Mouse (Mus musculus) MEL (cell line): ENCODE measurements at regions not wholly inside any gene's neighbourhood (a gene's known extent, or its start where the extent isn't known, plus 50 kb on each side); places are given as distances from the start of the nearest gene placed in this dataset.

Experiments
- DNase-seq: peaks from one replicate; pipeline ENCODE4 v3.0.0; 2011; ENCODE audit warnings: low read depth, low spot score
- H3K27ac ChIP-seq: 2 replicates; pipeline ENCODE4 v1.5.1; 2012; ENCODE audit warnings: low read depth, mild to moderate bottlenecking, control low read depth, low read length, moderate library complexity; ENCODE audit not compliant: control insufficient read depth
- H3K27me3 ChIP-seq, 2 experiments: fragments of 150-350 bp in 1 of 2; sonication (generic) in 1 of 2; 2 replicates each; pipeline ENCODE4 v1.6.1; 2012; ENCODE audit warnings: low read length in 2 of 2, mild to moderate bottlenecking in 2 of 2, improper control_type of control experiment in 1 of 2, moderate library complexity in 1 of 2; ENCODE audit not compliant: insufficient read depth in 2 of 2, control insufficient read depth in 1 of 2
- H3K36me3 ChIP-seq, 2 experiments: 2 replicates each; pipeline ENCODE4 v1.6.1; 2012 to 2014; ENCODE audit warnings: low read length in 2 of 2, improper control_type of control experiment in 1 of 2, inconsistent platforms in 1 of 2, mild to moderate bottlenecking in 1 of 2; ENCODE audit not compliant: insufficient read depth in 2 of 2, control insufficient read depth in 1 of 2
- H3K4me1 ChIP-seq, 2 experiments: fragments of 150-350 bp in 1 of 2; sonication (generic) in 1 of 2; 2 replicates each; pipeline ENCODE4 v1.6.1; 2012; ENCODE audit warnings: low read length in 2 of 2, improper control_type of control experiment in 1 of 2, mild to moderate bottlenecking in 1 of 2; ENCODE audit not compliant: insufficient read depth in 2 of 2, control insufficient read depth in 1 of 2
- H3K4me3 ChIP-seq, 2 experiments: fragments of 150-350 bp in 1 of 2; sonication (generic) in 1 of 2; 2 replicates each; pipeline ENCODE4 v1.5.1; 2012; ENCODE audit warnings: low read depth in 2 of 2, low read length in 2 of 2, mild to moderate bottlenecking in 2 of 2, moderate library complexity in 2 of 2, control low read depth in 1 of 2, improper control_type of control experiment in 1 of 2; ENCODE audit not compliant: control insufficient read depth in 1 of 2, insufficient read depth in 1 of 2
- H3K79me2 ChIP-seq: 2 replicates; pipeline ENCODE4 v1.6.1; 2012; ENCODE audit warnings: mild to moderate bottlenecking, low read length, moderate library complexity; ENCODE audit not compliant: control insufficient read depth, poor library complexity, insufficient read depth
- H3K9ac ChIP-seq: 2 replicates; pipeline ENCODE4 v1.6.1; 2012; ENCODE audit warnings: low read depth, mild to moderate bottlenecking, control low read depth, low read length, moderate library complexity; ENCODE audit not compliant: control insufficient read depth, poor library complexity, severe bottlenecking
- H3K9me3 ChIP-seq: fragments of 150-350 bp; sonication (generic); replicated peaks from 2 replicates; pipeline ENCODE4 v1.6.1; 2012; ENCODE audit warnings: mild to moderate bottlenecking, low read length, improper control_type of control experiment, moderate library complexity; ENCODE audit not compliant: insufficient read depth
- BHLHE40 ChIP-seq: IDR thresholded peaks from 2 replicates; pipeline ENCODE4 v1.6.1; 2012; ENCODE audit warnings: low read depth, mild to moderate bottlenecking, inconsistent platforms, low read length, improper control_type of control experiment, borderline replicate concordance
- CHD1 ChIP-seq: IDR thresholded peaks from 2 replicates; pipeline ENCODE4 v1.6.1; 2012; ENCODE audit warnings: low read depth, mild to moderate bottlenecking, inconsistent platforms, low read length, improper control_type of control experiment
- CTCF ChIP-seq, 3 experiments: IDR thresholded peaks in 2 of 3; conservative IDR thresholded peaks in 1 of 3; 2 replicates each; pipeline ENCODE4 v1.5.1; 2011 to 2012; ENCODE audit warnings: low read length in 3 of 3, low read depth in 2 of 3, mild to moderate bottlenecking in 2 of 3, improper control_type of control experiment in 1 of 3, inconsistent platforms in 1 of 3, mixed read lengths in 1 of 3, moderate library complexity in 1 of 3; ENCODE audit not compliant: control insufficient read depth in 1 of 3, insufficient read depth in 1 of 3, poor library complexity in 1 of 3, severe bottlenecking in 1 of 3
- E2F4 ChIP-seq: IDR thresholded peaks from 2 replicates; pipeline ENCODE4 v1.6.1; 2011; ENCODE audit warnings: low read depth, low read length, improper control_type of control experiment, borderline replicate concordance
- ETS1 ChIP-seq: IDR thresholded peaks from 2 replicates; pipeline ENCODE4 v1.6.1; 2012; ENCODE audit warnings: low read depth, mild to moderate bottlenecking, inconsistent platforms, low read length, improper control_type of control experiment, moderate library complexity
- GATA1 ChIP-seq: IDR thresholded peaks from 2 replicates; pipeline ENCODE4 v1.6.1; 2011; ENCODE audit warnings: low read depth, low read length, improper control_type of control experiment
- HCFC1 ChIP-seq: IDR thresholded peaks from 2 replicates; pipeline ENCODE4 v1.6.1; 2012; ENCODE audit warnings: low read depth, mild to moderate bottlenecking, inconsistent platforms, low read length, improper control_type of control experiment, moderate library complexity
- MAFK ChIP-seq: IDR thresholded peaks from 2 replicates; pipeline ENCODE4 v1.6.1; 2011; ENCODE audit warnings: low read depth, mild to moderate bottlenecking, low read length, improper control_type of control experiment, borderline replicate concordance
- MAX ChIP-seq: IDR thresholded peaks from 2 replicates; pipeline ENCODE4 v1.6.1; 2011; ENCODE audit warnings: low read length, improper control_type of control experiment
- MYB ChIP-seq: IDR thresholded peaks from 2 replicates; pipeline ENCODE4 v1.6.1; 2011; ENCODE audit warnings: mild to moderate bottlenecking, low read depth, low read length, improper control_type of control experiment
- MYC ChIP-seq: IDR thresholded peaks from 2 replicates; pipeline ENCODE4 v1.6.1; 2011; ENCODE audit warnings: low read depth, mild to moderate bottlenecking, low read length, improper control_type of control experiment, moderate library complexity
- POLR2AphosphoS5 ChIP-seq: IDR thresholded peaks from 2 replicates; pipeline ENCODE4 v1.6.1; 2012; ENCODE audit warnings: low read depth, borderline replicate concordance, mild to moderate bottlenecking, inconsistent platforms, low read length, moderate library complexity, mixed read lengths
- RCOR1 ChIP-seq: IDR thresholded peaks from 2 replicates; pipeline ENCODE4 v1.6.1; 2012; ENCODE audit warnings: low read depth, mild to moderate bottlenecking, inconsistent platforms, low read length, improper control_type of control experiment
- TAL1 ChIP-seq: IDR thresholded peaks from 2 replicates; pipeline ENCODE4 v1.6.1; 2012; ENCODE audit warnings: mild to moderate bottlenecking, inconsistent platforms, low read length, moderate library complexity, mixed read lengths
- USF1 ChIP-seq: IDR thresholded peaks from 2 replicates; pipeline ENCODE4 v1.6.1; 2014; ENCODE audit warnings: low read depth, mild to moderate bottlenecking, inconsistent platforms, low read length, improper control_type of control experiment, moderate library complexity
- ZKSCAN1 ChIP-seq: IDR thresholded peaks from 2 replicates; pipeline ENCODE4 v1.6.1; 2012; ENCODE audit warnings: low read depth, mild to moderate bottlenecking, inconsistent platforms, low read length, improper control_type of control experiment, moderate library complexity
- ZMIZ1 ChIP-seq: IDR thresholded peaks from 2 replicates; pipeline ENCODE4 v1.6.1; 2012; ENCODE audit warnings: low read depth, mild to moderate bottlenecking, inconsistent platforms, low read length, improper control_type of control experiment, moderate library complexity
- ZNF384 ChIP-seq: IDR thresholded peaks from 2 replicates; pipeline ENCODE4 v1.6.1; 2012; ENCODE audit warnings: low read depth, mild to moderate bottlenecking, inconsistent platforms, low read length, improper control_type of control experiment

- no peaks in the 10 kb centered on the region for H3K9me3 ChIP-seq
- no peak overlapping the region for H3K4me3 ChIP-seq
- no peaks in the 10 kb centered on the region for H3K27me3 ChIP-seq
- H3K9ac ChIP-seq: no peak overlapping the region
- no peak overlapping the region for H3K27ac ChIP-seq
- H3K36me3 ChIP-seq: no peaks in the 10 kb centered on the region
- H3K79me2 ChIP-seq: no peaks in the 10 kb centered on the region
- TF ChIP-seq USF1 (no peak), RCOR1 (no peak), BHLHE40 (no peak), ZMIZ1 (no peak), POLR2AphosphoS5 (no peak), ZKSCAN1 (no peak), ETS1 (no peak), CHD1 (no peak), ZNF384 (no peak), MAFK (no peak), GATA1 (no peak), E2F4 (no peak), TAL1 (no peak), HCFC1 (no peak), MYB (no peak)
- H3K4me1 ChIP-seq: no peaks in the 10 kb centered on the region
- DNase-seq: no peak
Measured at GRCm38 (mm10) chr17:14595525-14595924, 98.5 kb downstream of the Thbs2 start.

- no peaks in the 10 kb centered on the region for H3K36me3 ChIP-seq
- no peak overlapping the region for H3K9ac ChIP-seq
- H3K4me3 ChIP-seq: no peak overlapping the region
- H3K9me3 ChIP-seq: no peaks in the 10 kb centered on the region
- no peaks in the 10 kb centered on the region for H3K79me2 ChIP-seq
- no peak for DNase-seq
- H3K27me3 ChIP-seq: no peaks in the 10 kb centered on the region
- no peaks in the 10 kb centered on the region for H3K4me1 ChIP-seq
- TF ChIP-seq RCOR1 (no peak), MAX (no peak), CTCF (IDR thresholded peaks at IDR 0.05 in 2 of 3, conservative IDR thresholded peaks at IDR 0.05 in 1 of 3; ENCODE audit: control insufficient read depth in 1 of 3, insufficient read depth in 1 of 3, low read depth in 2 of 3, low read length in 3 of 3, poor library complexity in 1 of 3, severe bottlenecking in 1 of 3) (no peak), MYC (no peak), ZNF384 (no peak), MYB (no peak)
- TF ChIP-seq, all 39 proteins: peak for 0
- no peak overlapping the region for H3K27ac ChIP-seq
Measured at GRCm38 (mm10) chr17:14588086-14588817, 105.8 kb downstream of the Thbs2 start.
